Mouse (Mus musculus) thymus, adult 2 months (tissue): Measurements from ENCODE around the gene Akr1e1.

Source experiments
- CTCF ChIP-seq: fragments of 200-500 bp; IDR thresholded peaks from 2 replicates; pipeline ENCODE4 v1.5.1; 2012; ENCODE audit warnings: mild to moderate bottlenecking, control low read depth, low read length, moderate library complexity, borderline replicate concordance; ENCODE audit not compliant: control insufficient read depth, poor library complexity, insufficient read depth; ENCODE audit errors: extremely low read depth
- POLR2A ChIP-seq: fragments of 200-500 bp; IDR thresholded peaks from 2 replicates; pipeline ENCODE4 v1.6.1; 2012; ENCODE audit warnings: mild to moderate bottlenecking, low read length, control low read depth, moderate library complexity; ENCODE audit not compliant: control insufficient read depth, poor library complexity, insufficient read depth; ENCODE audit errors: extremely low read depth

GRCm38 (mm10) chr13:4559143-4559542 lies 49.8 kb downstream of the Akr1e1 start:
- TF ChIP-seq CTCF (no peak), POLR2A (no peak)
